Mouse (Mus musculus) thymus, adult 2 months (tissue): ENCODE measurements around the gene Lgals1. TPM values are rescaled to one million over a fixed set of nuclear protein-coding genes. Genes with fewer than 3 reads are reported as not detected.

Experiments used
- DNase-seq: peaks from one replicate; pipeline ENCODE4 v3.0.0; 2021
- H3K27ac ChIP-seq: fragments of 200-500 bp; 2 replicates; pipeline ENCODE4 v1.5.1; 2012; ENCODE audit warnings: low read length, control low read depth; ENCODE audit not compliant: control insufficient read depth, insufficient read depth
- H3K27me3 ChIP-seq: fragments of 200-500 bp; 2 replicates; pipeline ENCODE4 v1.6.1; 2012; ENCODE audit warnings: mild to moderate bottlenecking, low read length, moderate library complexity, mixed read lengths; ENCODE audit not compliant: control insufficient read depth, insufficient read depth
- H3K36me3 ChIP-seq: fragments of 200-500 bp; 2 replicates; pipeline ENCODE4 v1.6.1; 2012; ENCODE audit warnings: mild to moderate bottlenecking, low read length, moderate library complexity; ENCODE audit not compliant: control insufficient read depth, insufficient read depth
- H3K4me1 ChIP-seq: fragments of 200-500 bp; replicated peaks from 2 replicates; pipeline ENCODE4 v1.6.1; 2012; ENCODE audit warnings: low read length; ENCODE audit not compliant: control insufficient read depth, insufficient read depth
- H3K4me3 ChIP-seq: fragments of 200-500 bp; 2 replicates; pipeline ENCODE4 v1.5.1; 2012; ENCODE audit warnings: mild to moderate bottlenecking, low read length, control low read depth, moderate library complexity; ENCODE audit not compliant: control insufficient read depth, insufficient read depth
- CTCF ChIP-seq: fragments of 200-500 bp; IDR thresholded peaks from 2 replicates; pipeline ENCODE4 v1.5.1; 2012; ENCODE audit warnings: mild to moderate bottlenecking, control low read depth, low read length, moderate library complexity, borderline replicate concordance; ENCODE audit not compliant: control insufficient read depth, poor library complexity, insufficient read depth; ENCODE audit errors: extremely low read depth
- WGBS: fragments of 180-500 bp; shearing (Covaris S2); methylation state at CpG from one replicate; pipeline ENCODE4 v1.1.7; 2018; 5-methylcytosine and 5-hydroxymethylcytosine counted together
- polyA plus RNA-seq: library from polyadenylated mRNA; depleted of rRNA; stranded (reverse); fragments of >200 nt; gene quantifications from 2 replicates; pipeline ENCODE4 v1.2.3, GENCODE M21; 2012; rRNA removed

The Lgals1 gene
- polyA plus RNA-seq, 1 experiment: 428 TPM

GRCm38 (mm10) chr15:78978875-78979274, 52.4 kb downstream of the Lgals1 start:
- H3K4me3 ChIP-seq: no peak overlapping the region
- H3K27ac ChIP-seq: no peak overlapping the region
- no peak for DNase-seq
- no peak for TF ChIP-seq CTCF
- H3K27me3 ChIP-seq: no peaks in the 10 kb centered on the region
- WGBS: 30% methylated on average over 4 of the region's 4 CpGs
- no peaks in the 10 kb centered on the region for H3K36me3 ChIP-seq
- H3K4me1 ChIP-seq: peaks cover 10% of the 10 kb centered on the region

Other genes with a start within 250 kb of the Lgals1 start
- 4.7 and 8.4 TPM in 2 replicates for gene Elfn2, start 208.0 kb upstream of the Lgals1 start, polyA plus RNA-seq
- 97.5 and 110 TPM in 2 replicates for gene Mfng, start 153.2 kb upstream of the Lgals1 start, polyA plus RNA-seq
- 12.6 and 13.0 TPM in 2 replicates for gene Card10, start 123.7 kb upstream of the Lgals1 start, polyA plus RNA-seq
- gene Cdc42ep1, start 84.1 kb upstream of the Lgals1 start, polyA plus RNA-seq: 8.1 and 12.5 TPM in 2 replicates
- 2.9 and 4.8 TPM in 2 replicates for gene Lgals2, start 71.2 kb upstream of the Lgals1 start, polyA plus RNA-seq
- gene Gga1, start 49.5 kb upstream of the Lgals1 start, polyA plus RNA-seq: 137 and 155 TPM in 2 replicates
- gene Gm49510, start 27.1 kb upstream of the Lgals1 start, polyA plus RNA-seq: 0.08 and 0.14 TPM in 2 replicates
- 371 and 412 TPM in 2 replicates for gene Sh3bp1, start 27.0 kb upstream of the Lgals1 start, polyA plus RNA-seq
- gene Pdxp, start 12.8 kb upstream of the Lgals1 start, polyA plus RNA-seq: 72.0 and 94.8 TPM in 2 replicates
- 26.8 and 27.9 TPM in 2 replicates for gene Nol12, start 8.2 kb downstream of the Lgals1 start, polyA plus RNA-seq
- gene Triobp, start 21.0 kb downstream of the Lgals1 start, polyA plus RNA-seq: 52.2 and 70.7 TPM in 2 replicates
- 35.7 and 52.0 TPM in 2 replicates for gene H1f0, start 101.7 kb downstream of the Lgals1 start, polyA plus RNA-seq
- 0.71 and 1.6 TPM in 2 replicates for gene Galr3, start 115.2 kb downstream of the Lgals1 start, polyA plus RNA-seq
- 171 and 181 TPM in 2 replicates for gene Ankrd54, start 136.2 kb downstream of the Lgals1 start, polyA plus RNA-seq
- gene Eif3l, start 148.5 kb downstream of the Lgals1 start, polyA plus RNA-seq: 205 and 212 TPM in 2 replicates
- gene Micall1, start 182.2 kb downstream of the Lgals1 start, polyA plus RNA-seq: 46.1 and 47.3 TPM in 2 replicates
- 37.3 and 38.0 TPM in 2 replicates for gene Polr2f, start 214.3 kb downstream of the Lgals1 start, polyA plus RNA-seq
- 1.3 and 1.8 TPM in 2 replicates for gene 1700088E04Rik, start 214.5 kb downstream of the Lgals1 start, polyA plus RNA-seq
- gene Sox10, start 238.5 kb downstream of the Lgals1 start, polyA plus RNA-seq: 0.87 and 0.88 TPM in 2 replicates